Mouse (Mus musculus) stomach, adult 2 months (tissue): ENCODE data around the gene Prrg2. TPM values are rescaled to one million over a fixed set of nuclear protein-coding genes. Genes with fewer than 3 reads are reported as not detected.

ENCODE experiments used
- polyA plus RNA-seq: library from polyadenylated mRNA; depleted of rRNA; stranded (reverse); fragments of >200 nt; gene quantifications from 2 replicates; pipeline ENCODE4 v1.2.3, GENCODE M21; 2012; rRNA removed

Prrg2 gene
- 87.1 and 134 TPM in 2 replicates for polyA plus RNA-seq

DNA sequence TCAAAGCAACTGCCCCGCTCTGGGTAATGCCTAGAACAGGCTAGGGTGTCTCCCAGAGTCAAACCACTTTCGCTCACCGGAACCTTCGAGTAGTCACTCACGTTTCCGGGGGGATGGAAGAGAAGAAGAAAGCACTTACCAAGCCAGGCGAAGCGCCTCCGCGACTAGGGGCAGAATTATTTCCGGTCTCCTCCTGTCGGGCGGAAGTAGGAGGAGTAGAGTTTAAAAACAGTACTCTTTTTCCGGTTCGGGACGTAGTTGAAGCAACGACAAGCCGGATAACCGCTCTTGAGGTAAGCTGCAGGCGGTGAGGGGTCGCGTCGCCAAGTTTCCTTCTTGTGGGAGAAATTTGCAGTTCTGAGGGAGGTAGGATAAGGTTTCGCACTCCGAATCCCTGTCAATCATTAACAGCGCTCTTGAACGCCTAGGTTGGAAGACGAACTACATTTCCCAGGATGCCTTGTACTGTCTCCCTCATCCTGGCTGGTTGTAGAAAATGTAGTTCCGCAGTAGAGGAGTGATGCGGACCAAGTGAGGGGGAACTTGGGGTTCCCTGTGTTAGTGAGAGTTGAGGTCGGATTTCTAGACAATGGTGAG is at the start of gene Prrg2, which contains the start of gene Nosip:
Prrg2 (minus strand) TSS at position 439 of the 597 bp plus-strand sequence.
Nosip (plus strand) TSS at position 191 of the 597 bp plus-strand sequence.

DNA sequence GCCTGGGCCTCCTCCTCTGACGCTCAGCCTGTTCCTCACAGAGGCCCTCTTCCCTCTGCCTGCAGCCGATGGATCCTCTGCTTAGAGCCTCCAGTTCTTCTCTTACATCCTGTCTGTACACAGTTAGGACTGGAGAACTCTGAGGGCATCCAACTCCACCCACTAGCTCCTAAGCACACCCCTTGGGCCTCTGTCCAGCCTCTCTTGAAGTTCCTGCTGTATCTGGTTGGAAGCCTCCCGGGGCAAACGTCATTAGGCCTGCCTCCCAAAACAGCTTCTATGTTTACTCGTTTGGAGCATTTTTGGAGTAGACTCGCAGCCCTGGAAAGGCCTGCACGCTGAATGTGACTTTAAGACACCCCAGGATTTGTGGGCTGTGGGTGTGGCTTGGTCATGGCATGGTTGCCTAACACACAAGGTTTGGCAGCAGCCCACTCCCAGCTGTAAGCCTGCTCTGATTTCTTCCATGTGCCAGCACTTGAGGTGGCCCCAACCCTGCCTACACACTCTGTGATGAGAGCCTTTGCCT is 41.2 kb upstream of the Prrg2 start, which contains the start of gene Fcgrt:
Fcgrt (minus strand) TSS at position 200 of the 529 bp plus-strand sequence.

DNA sequence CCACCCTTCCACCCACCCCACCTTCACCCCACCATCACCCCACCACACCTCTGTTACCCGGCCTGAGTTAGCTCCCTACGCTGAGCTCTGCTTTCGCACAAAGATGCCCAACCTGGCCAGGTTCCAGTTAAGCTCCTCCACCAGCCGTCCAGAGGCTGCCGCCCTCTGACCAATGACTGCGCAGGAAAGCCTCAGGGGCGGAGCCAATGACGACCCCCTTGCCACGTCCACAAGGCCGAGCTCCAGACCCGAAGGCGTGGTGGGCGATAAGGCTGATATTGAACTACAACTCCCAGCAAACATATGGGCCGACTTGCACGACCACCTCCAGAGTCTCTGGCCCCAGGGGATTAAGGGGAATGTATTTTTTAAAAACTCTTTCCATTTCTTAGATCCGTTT is 29.6 kb upstream of the Prrg2 start, which contains the start of gene Rcn3:
Rcn3 (minus strand) TSS at position 174 of the 400 bp plus-strand sequence.

DNA sequence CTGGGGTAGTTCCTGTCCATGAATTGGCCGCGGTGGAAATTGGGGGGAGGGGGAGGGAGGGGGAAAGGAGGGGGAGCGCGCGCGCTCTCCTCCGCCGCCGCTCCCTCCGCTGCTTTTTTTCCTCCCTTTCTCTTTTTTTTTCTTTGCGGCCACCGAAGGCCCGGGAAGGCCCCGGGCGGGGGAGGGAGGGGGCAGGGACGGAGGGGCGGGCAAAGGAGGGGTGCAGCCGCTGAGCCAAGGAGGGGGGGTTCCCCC is 9.7 kb downstream of the Prrg2 start, which contains the start of gene Prr12:
Prr12 (minus strand) TSS at position 20 of the 255 bp plus-strand sequence.

DNA sequence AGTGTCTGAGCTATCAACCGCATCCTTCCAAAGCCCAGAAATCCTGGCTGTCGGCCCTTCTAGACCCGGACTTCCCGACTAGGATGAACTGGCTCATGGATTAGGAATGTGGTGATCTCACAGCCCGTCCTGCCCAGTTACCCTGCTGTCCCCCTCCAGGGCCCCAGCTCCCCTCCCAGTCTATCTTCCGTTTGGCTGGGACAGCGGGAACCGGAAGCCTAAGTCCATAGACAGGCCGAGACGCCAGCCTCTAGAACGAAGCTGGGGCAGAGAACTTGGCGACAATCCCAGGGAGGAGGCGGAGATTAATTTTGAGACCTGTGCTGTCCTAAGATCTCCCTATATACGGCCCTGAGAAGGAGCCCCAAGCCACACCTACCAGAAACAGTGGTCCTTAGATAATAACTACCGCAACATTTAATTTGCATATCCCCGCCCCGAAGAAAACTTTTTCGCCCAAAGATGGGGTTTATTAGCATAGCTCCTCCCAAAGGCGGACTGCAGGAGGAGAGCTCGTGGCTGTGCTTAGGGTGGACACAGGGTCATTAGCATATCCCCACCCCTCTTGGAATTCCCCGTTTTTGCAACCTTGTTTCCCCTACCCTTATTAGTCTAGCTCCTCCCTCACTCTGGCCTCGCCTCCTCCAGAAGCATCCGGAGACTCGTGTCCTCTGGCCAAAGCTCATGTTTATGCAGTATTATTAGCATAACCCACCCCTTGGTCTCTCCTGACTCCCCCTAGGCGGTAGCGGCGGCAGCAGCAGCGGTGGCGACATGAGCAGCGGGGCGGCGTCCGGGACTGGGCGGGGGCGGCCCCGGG is 45.0 kb downstream of the Prrg2 start, which contains the start of gene Rras:
Rras (plus strand) TSS at position 720 of the 820 bp plus-strand sequence.

DNA sequence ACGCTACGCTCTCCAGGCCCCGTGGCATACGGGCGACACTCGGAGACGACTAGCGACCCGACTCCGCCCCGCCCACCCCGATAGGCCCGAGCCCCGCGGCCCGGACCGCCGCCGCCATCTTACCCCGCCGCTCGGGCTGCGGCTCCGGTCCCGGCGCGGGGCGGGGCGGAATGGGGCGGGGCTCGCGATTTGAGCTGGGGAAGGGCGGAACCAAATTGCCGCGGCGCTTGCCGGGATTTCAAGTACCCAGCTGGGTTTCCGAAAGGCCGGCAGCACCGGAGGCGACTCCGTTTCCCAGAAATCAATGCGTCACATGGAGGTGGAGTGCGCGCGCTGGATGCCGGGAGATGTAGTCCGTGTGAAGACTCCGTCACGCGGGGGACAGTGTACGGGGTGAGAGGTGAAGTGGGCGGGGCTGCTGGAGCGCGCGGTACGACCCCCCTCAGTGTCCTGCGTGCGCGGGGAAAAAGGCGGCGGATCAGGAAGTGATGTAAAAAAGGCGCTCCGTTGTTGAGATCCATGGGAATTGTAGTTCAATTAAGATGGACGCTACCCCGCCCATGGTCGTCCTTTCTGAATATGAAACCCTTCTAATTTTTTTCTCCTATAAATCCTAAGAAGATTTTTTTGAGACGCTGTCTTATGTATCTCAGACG is 46.4 kb downstream of the Prrg2 start, which contains the start of gene Scaf1:
Scaf1 (minus strand) TSS at position 407 of the 656 bp plus-strand sequence.

Other genes with a start within 250 kb of the Prrg2 start
- 35.4 and 38.0 TPM in 2 replicates for gene Nup62, start 246.6 kb downstream of the Prrg2 start, polyA plus RNA-seq
- gene Il4i1, start 246.3 kb downstream of the Prrg2 start, polyA plus RNA-seq, result 1.5 and 4.5 TPM in 2 replicates
- gene Atf5, start 246.0 kb downstream of the Prrg2 start, polyA plus RNA-seq, result 166 and 337 TPM in 2 replicates
- gene Akt1s1, start 213.7 kb downstream of the Prrg2 start, polyA plus RNA-seq, result 92.9 and 317 TPM in 2 replicates
- 50.9 and 54.2 TPM in 2 replicates for gene Tbc1d17, start 213.6 kb downstream of the Prrg2 start, polyA plus RNA-seq
- gene Pnkp, start 205.5 kb downstream of the Prrg2 start, polyA plus RNA-seq, result 25.5 and 34.7 TPM in 2 replicates
- 136 and 176 TPM in 2 replicates for gene Ptov1, start 192.9 kb downstream of the Prrg2 start, polyA plus RNA-seq
- gene Med25, start 170.0 kb downstream of the Prrg2 start, polyA plus RNA-seq, result 129 and 224 TPM in 2 replicates
- gene Fuz, start 166.6 kb downstream of the Prrg2 start, polyA plus RNA-seq, result 47.7 and 54.0 TPM in 2 replicates
- gene Ap2a1, start 133.2 kb downstream of the Prrg2 start, polyA plus RNA-seq, result 46.2 and 50.4 TPM in 2 replicates
- gene Tsks, start 119.5 kb downstream of the Prrg2 start, polyA plus RNA-seq, result not detected in 2 replicates
- 8.3 and 10.7 TPM in 2 replicates for gene Cpt1c, start 87.8 kb downstream of the Prrg2 start, polyA plus RNA-seq
- 35.4 and 37.3 TPM in 2 replicates for gene Prmt1, start 76.1 kb downstream of the Prrg2 start, polyA plus RNA-seq
- 42.0 and 48.4 TPM in 2 replicates for gene Irf3, start 65.0 kb downstream of the Prrg2 start, polyA plus RNA-seq
- gene Bcl2l12, start 64.0 kb downstream of the Prrg2 start, polyA plus RNA-seq, result 15.0 and 16.7 TPM in 2 replicates
- 39.9 and 41.0 TPM in 2 replicates for gene Scaf1, start 46.3 kb downstream of the Prrg2 start, polyA plus RNA-seq
- gene Rras, start 44.7 kb downstream of the Prrg2 start, polyA plus RNA-seq, result 83.5 and 105 TPM in 2 replicates
- 6.7 and 6.9 TPM in 2 replicates for gene Prr12, start 9.8 kb downstream of the Prrg2 start, polyA plus RNA-seq
- gene Nosip, start 248 bp downstream of the Prrg2 start, polyA plus RNA-seq, result 34.9 and 38.4 TPM in 2 replicates
- 91.6 and 110 TPM in 2 replicates for gene Rcn3, start 29.5 kb upstream of the Prrg2 start, polyA plus RNA-seq
- gene Fcgrt, start 41.2 kb upstream of the Prrg2 start, polyA plus RNA-seq, result 25.6 and 32.7 TPM in 2 replicates
- gene Rps11, start 61.8 kb upstream of the Prrg2 start, polyA plus RNA-seq, result 64.2 and 69.2 TPM in 2 replicates
- 383 and 516 TPM in 2 replicates for gene Rpl13a, start 66.1 kb upstream of the Prrg2 start, polyA plus RNA-seq
- 0.29 TPM in 1 of 2 replicates, not detected in the other for gene Gm45713, start 73.6 kb upstream of the Prrg2 start, polyA plus RNA-seq
- 13.0 and 17.0 TPM in 2 replicates for gene Flt3l, start 73.8 kb upstream of the Prrg2 start, polyA plus RNA-seq
- 20.8 and 21.0 TPM in 2 replicates for gene Pih1d1, start 91.6 kb upstream of the Prrg2 start, polyA plus RNA-seq
- 28.8 and 40.0 TPM in 2 replicates for gene Aldh16a1, start 91.9 kb upstream of the Prrg2 start, polyA plus RNA-seq
- gene Slc17a7, start 101.3 kb upstream of the Prrg2 start, polyA plus RNA-seq, result 0.02 TPM in 1 of 2 replicates, not detected in the other
- gene Gfy, start 116.9 kb upstream of the Prrg2 start, polyA plus RNA-seq, result 0.05 TPM in 1 of 2 replicates, not detected in the other
- gene Pth2, start 118.3 kb upstream of the Prrg2 start, polyA plus RNA-seq, result not detected in 2 replicates
- 0.10 TPM in 1 of 2 replicates, not detected in the other for gene Ccdc155, start 142.2 kb upstream of the Prrg2 start, polyA plus RNA-seq
- gene Dkkl1, start 149.5 kb upstream of the Prrg2 start, polyA plus RNA-seq, result 12.6 and 13.9 TPM in 2 replicates
- gene Tead2, start 153.1 kb upstream of the Prrg2 start, polyA plus RNA-seq, result 10.2 and 10.8 TPM in 2 replicates
- gene Cd37, start 176.4 kb upstream of the Prrg2 start, polyA plus RNA-seq, result 6.6 and 13.4 TPM in 2 replicates
- gene Slc6a16, start 178.4 kb upstream of the Prrg2 start, polyA plus RNA-seq, result 0.04 TPM in 1 of 2 replicates, not detected in the other
- not detected in 2 replicates for gene Slc6a21, start 214.8 kb upstream of the Prrg2 start, polyA plus RNA-seq